Mouse (Mus musculus): Measurements from ENCODE around the gene Add2.

GRCm38 (mm10) chr6:86069009-86069408 lies 40.5 kb downstream of the Add2 start:
- TF ChIP-seq POLR2A (IDR thresholded peaks at IDR 0.05; ENCODE audit: low read depth, low read length) (no peak), CTCF (IDR thresholded peaks at IDR 0.05; ENCODE audit: extremely low read depth, insufficient read depth, insufficient read length, insufficient replicate concordance) (no peak)
